27 mouse cellular contexts compared by ENCODE assay signal in genomic region chr5:105295746-105296145, GRCm38 (mm10). TPM values are rescaled to one million over a fixed set of nuclear protein-coding genes. Genes with fewer than 3 reads are reported as not detected.
A peak's percentile ranks its signal among the peaks of the same experiment; 100 is the strongest.
DNase-seq lines count a peak whose midpoint lies in the region; ATAC-seq lines count a peak whose summit lies in the region.
"Had no signal": no experiment of that assay in that cellular context is flagged by ENCODE, and none has a peak within 500 bp of the region (broad histone marks: within the 10 kb centered on the region; RNA-seq: fewer than 3 reads in every experiment).

No protein-coding gene starts in this region.

- H3K27me3 ChIP-seq in midbrain, embryonic 13.5 days: no peaks in the 10 kb centered on the region
- no peaks in the 10 kb centered on the region for H3K27me3 ChIP-seq in midbrain, embryonic 11.5 days (ENCODE audit: control insufficient read depth, insufficient read depth, low read length)
- H3K27me3 ChIP-seq in lung, embryonic 15.5 days: no peaks in the 10 kb centered on the region
- no peaks in the 10 kb centered on the region for H3K27me3 ChIP-seq in stomach, embryonic 14.5 days (ENCODE audit: control insufficient read depth, insufficient read depth, low read length)
- H3K27me3 ChIP-seq in limb, embryonic 10.5 days (ENCODE audit: low read depth, poor library complexity, severe bottlenecking): no peaks in the 10 kb centered on the region
- H3K27me3 ChIP-seq: embryonic facial prominence, embryonic 12.5 days; forebrain, embryonic 13.5 days; limb, embryonic 12.5 days; neural tube, embryonic 15.5 days had no signal

- ATAC-seq in midbrain, embryonic 13.5 days: peak; percentile 40; the same call in 1 of the 2 replicates
- no peak for ATAC-seq in midbrain, embryonic 11.5 days (ENCODE audit: low FRiP score)
- ATAC-seq in lung, embryonic 15.5 days (ENCODE audit: borderline replicate concordance, extremely low read depth, low FRiP score, low TSS enrichment): 0 out of 2 replicates have a peak, but pooled peaks have one; percentile 44
- ATAC-seq in stomach, embryonic 14.5 days (ENCODE audit: insufficient number of reproducible peaks, insufficient read depth, low FRiP score, low read depth): peak; percentile 73
- ATAC-seq: forebrain, embryonic 13.5 days; hindbrain, postnatal 0 days; intestine, embryonic 16.5 days had no signal

- DNase-seq in midbrain, embryonic 11.5 days (ENCODE audit: low spot score, missing footprints): no peak
- DNase-seq in limb, embryonic 10.5 days (ENCODE audit: low spot score): no peak
- no peak for DNase-seq in cerebellum, postnatal 4 days (ENCODE audit: low spot score in 2 of 2)
- no peak for DNase-seq in right cerebral cortex, postnatal 14 days
- DNase-seq: adrenal gland, adult 2 months; cerebellum, adult 11-12 months; cerebellum, postnatal 10 days; gastrocnemius, adult 2 months; heart, postnatal 10 days; kidney, adult 9 months; kidney, postnatal 14 days; right cerebral cortex, adult 18-20 months; thymus, postnatal 25 days had no signal

- H3K27ac ChIP-seq in midbrain, embryonic 13.5 days: no peak overlapping the region
- no peak overlapping the region for H3K27ac ChIP-seq in midbrain, embryonic 11.5 days (ENCODE audit: low read depth, low read length)
- H3K27ac ChIP-seq in lung, embryonic 15.5 days: no peak overlapping the region
- no peak overlapping the region for H3K27ac ChIP-seq in stomach, embryonic 14.5 days (ENCODE audit: low read length)
- H3K27ac ChIP-seq in limb, embryonic 10.5 days: no peak overlapping the region
- H3K27ac ChIP-seq: embryonic facial prominence, embryonic 12.5 days; forebrain, embryonic 13.5 days; gastrocnemius, adult 2 months; hindbrain, embryonic 10.5 days; hindbrain, postnatal 0 days; limb, embryonic 12.5 days; midbrain, embryonic 10.5 days; neural tube, embryonic 15.5 days had no signal

- H3K4me3 ChIP-seq in midbrain, embryonic 13.5 days (replicated peaks): no peak overlapping the region
- H3K4me3 ChIP-seq in midbrain, embryonic 11.5 days (ENCODE audit: low read depth, low read length): no peak overlapping the region
- H3K4me3 ChIP-seq in lung, embryonic 15.5 days: no peak overlapping the region
- H3K4me3 ChIP-seq in stomach, embryonic 14.5 days (ENCODE audit: low read depth, low read length): no peak overlapping the region
- no peak overlapping the region for H3K4me3 ChIP-seq in limb, embryonic 10.5 days
- H3K4me3 ChIP-seq: embryonic facial prominence, embryonic 12.5 days; erythroblast, embryonic 14.5 days; forebrain, embryonic 13.5 days; gastrocnemius, adult 2 months; hindbrain, embryonic 10.5 days; limb, embryonic 12.5 days; midbrain, embryonic 10.5 days; neural tube, embryonic 15.5 days had no signal

- no peak overlapping the region for H3K4me2 ChIP-seq in midbrain, embryonic 13.5 days (replicated peaks)
- no peak overlapping the region for H3K4me2 ChIP-seq in midbrain, embryonic 11.5 days
- no peak overlapping the region for H3K4me2 ChIP-seq in lung, embryonic 15.5 days
- H3K4me2 ChIP-seq in stomach, embryonic 14.5 days (replicated peaks; ENCODE audit: low read depth, low read length): no peak overlapping the region
- H3K4me2 ChIP-seq: embryonic facial prominence, embryonic 12.5 days; forebrain, embryonic 13.5 days; heart, embryonic 11.5 days; limb, embryonic 12.5 days; neural tube, embryonic 15.5 days had no signal

- H3K9ac ChIP-seq in midbrain, embryonic 13.5 days (replicated peaks): no peak overlapping the region
- H3K9ac ChIP-seq in midbrain, embryonic 11.5 days (ENCODE audit: low read length): no peak overlapping the region
- H3K9ac ChIP-seq in lung, embryonic 15.5 days: no peak overlapping the region
- H3K9ac ChIP-seq in stomach, embryonic 14.5 days (replicated peaks; ENCODE audit: low read depth, low read length): no peak overlapping the region
- H3K9ac ChIP-seq: embryonic facial prominence, embryonic 12.5 days; forebrain, embryonic 13.5 days; limb, embryonic 12.5 days; neural tube, embryonic 15.5 days had no signal

- 0 out of 2 replicates have a peak, but pooled peaks cover 3% of the 10 kb centered on the region for H3K4me1 ChIP-seq in midbrain, embryonic 13.5 days (replicated peaks)
- no peaks in the 10 kb centered on the region for H3K4me1 ChIP-seq in midbrain, embryonic 11.5 days (ENCODE audit: control insufficient read depth, insufficient read depth, low read length)
- H3K4me1 ChIP-seq in lung, embryonic 15.5 days: 0 out of 2 replicates have a peak, but pooled peaks cover 10% of the 10 kb centered on the region
- H3K4me1 ChIP-seq in stomach, embryonic 14.5 days (ENCODE audit: control insufficient read depth, insufficient read depth, low read length): 0 out of 2 replicates have a peak, but pooled peaks cover 2% of the 10 kb centered on the region
- H3K4me1 ChIP-seq in limb, embryonic 10.5 days: no peaks in the 10 kb centered on the region
- H3K4me1 ChIP-seq: embryonic facial prominence, embryonic 12.5 days; forebrain, embryonic 13.5 days had no signal

- 66% methylated on average over 3 of the region's 3 CpGs for WGBS in midbrain, embryonic 13.5 days
- WGBS in midbrain, embryonic 11.5 days: 91% methylated on average over 3 of the region's 3 CpGs
- 47% methylated on average over 3 of the region's 3 CpGs for WGBS in lung, embryonic 15.5 days
- WGBS in stomach, embryonic 14.5 days: 69% methylated on average over 3 of the region's 3 CpGs
- WGBS in limb, embryonic 10.5 days: 92% methylated on average over 3 of the region's 3 CpGs

- no peaks in the 10 kb centered on the region for H3K36me3 ChIP-seq in midbrain, embryonic 13.5 days
- H3K36me3 ChIP-seq in midbrain, embryonic 11.5 days (ENCODE audit: control insufficient read depth, insufficient read depth, low read length): no peaks in the 10 kb centered on the region
- no peaks in the 10 kb centered on the region for H3K36me3 ChIP-seq in lung, embryonic 15.5 days
- H3K36me3 ChIP-seq in stomach, embryonic 14.5 days (ENCODE audit: control insufficient read depth, insufficient read depth, low read length): no peaks in the 10 kb centered on the region
- H3K36me3 ChIP-seq in limb, embryonic 10.5 days: no peaks in the 10 kb centered on the region
- H3K36me3 ChIP-seq: embryonic facial prominence, embryonic 12.5 days; hindbrain, embryonic 10.5 days; limb, embryonic 12.5 days; midbrain, embryonic 10.5 days; neural tube, embryonic 15.5 days had no signal

- no peaks in the 10 kb centered on the region for H3K9me3 ChIP-seq in midbrain, embryonic 13.5 days
- H3K9me3 ChIP-seq in midbrain, embryonic 11.5 days (ENCODE audit: control insufficient read depth, low read length): no peaks in the 10 kb centered on the region
- H3K9me3 ChIP-seq in lung, embryonic 15.5 days: no peaks in the 10 kb centered on the region
- H3K9me3 ChIP-seq in stomach, embryonic 14.5 days (ENCODE audit: control insufficient read depth, low read depth, low read length): no peaks in the 10 kb centered on the region
- no peaks in the 10 kb centered on the region for H3K9me3 ChIP-seq in limb, embryonic 10.5 days (replicated peaks)
- H3K9me3 ChIP-seq: embryonic facial prominence, embryonic 12.5 days; forebrain, embryonic 13.5 days; hindbrain, embryonic 10.5 days; limb, embryonic 12.5 days; midbrain, embryonic 10.5 days; neural tube, embryonic 15.5 days had no signal

RNA-seq across cellular contexts. Expression of gene Gbp6, which starts 2.2 kb away (rescaled TPM):
- 2.0 and 2.7 TPM in 2 replicates for polyA plus RNA-seq in midbrain, embryonic 13.5 days (2015; fragmentation: Nextera tagmentation; extraction: Ambion mirVana)
- polyA plus RNA-seq in midbrain, embryonic 11.5 days (2014; fragmentation: Nextera tagmentation; extraction: Ambion mirVana): 0.51 TPM in 1 of 2 replicates, not detected in the other
- polyA plus RNA-seq in lung, embryonic 15.5 days (2015; fragmentation: Nextera tagmentation; extraction: Ambion mirVana): 1.8 and 2.2 TPM in 2 replicates
- 2.0 and 2.3 TPM in 2 replicates for polyA plus RNA-seq in stomach, embryonic 14.5 days (2014; fragmentation: Nextera tagmentation; extraction: Ambion mirVana)
- polyA plus RNA-seq in limb, embryonic 10.5 days (2016; fragmentation: Nextera tagmentation; extraction: Ambion mirVana): not detected in 2 replicates
- polyA plus RNA-seq: erythroblast, embryonic 14.5 days had no signal

RNA-seq across cellular contexts. Expression of gene Gm43302, which starts 2.3 kb away (rescaled TPM):
- polyA plus RNA-seq in midbrain, embryonic 13.5 days (2015; fragmentation: Nextera tagmentation; extraction: Ambion mirVana): 0.50 TPM in 1 of 2 replicates, not detected in the other
- not detected in 2 replicates for polyA plus RNA-seq in midbrain, embryonic 11.5 days (2014; fragmentation: Nextera tagmentation; extraction: Ambion mirVana)
- not detected in 2 replicates for polyA plus RNA-seq in lung, embryonic 15.5 days (2015; fragmentation: Nextera tagmentation; extraction: Ambion mirVana)
- not detected in 2 replicates for polyA plus RNA-seq in stomach, embryonic 14.5 days (2014; fragmentation: Nextera tagmentation; extraction: Ambion mirVana)
- polyA plus RNA-seq in limb, embryonic 10.5 days (2016; fragmentation: Nextera tagmentation; extraction: Ambion mirVana): not detected in 2 replicates
- polyA plus RNA-seq: C2C12; embryonic facial prominence, embryonic 12.5 days; erythroblast, embryonic 14.5 days; heart, embryonic 11.5 days; hindbrain, embryonic 10.5 days; hindbrain, postnatal 0 days; limb, embryonic 12.5 days; midbrain, embryonic 10.5 days had no signal

RNA-seq across cellular contexts. Expression of gene Gbp10, which starts 56.4 kb away (rescaled TPM):
- polyA plus RNA-seq in midbrain, embryonic 13.5 days (2015; fragmentation: Nextera tagmentation; extraction: Ambion mirVana): 0.36 and 0.74 TPM in 2 replicates
- 0.44 TPM in 1 of 2 replicates, not detected in the other for polyA plus RNA-seq in midbrain, embryonic 11.5 days (2014; fragmentation: Nextera tagmentation; extraction: Ambion mirVana)
- 0.27 TPM in 1 of 2 replicates, not detected in the other for polyA plus RNA-seq in lung, embryonic 15.5 days (2015; fragmentation: Nextera tagmentation; extraction: Ambion mirVana)
- polyA plus RNA-seq in stomach, embryonic 14.5 days (2014; fragmentation: Nextera tagmentation; extraction: Ambion mirVana): 0.53 TPM in 1 of 2 replicates, not detected in the other
- not detected in 2 replicates for polyA plus RNA-seq in limb, embryonic 10.5 days (2016; fragmentation: Nextera tagmentation; extraction: Ambion mirVana)
- polyA plus RNA-seq: erythroblast, embryonic 14.5 days; heart, embryonic 11.5 days; hindbrain, embryonic 10.5 days; intestine, embryonic 16.5 days; limb, embryonic 12.5 days had no signal
